Mouse (Mus musculus): Measurements from ENCODE around the gene Gpr84. TPM values are rescaled to one million over a fixed set of nuclear protein-coding genes. Genes with fewer than 3 reads are reported as not detected.

The Gpr84 gene
- total RNA-seq, 2 experiments from 2014 or later: 0.42 to 0.45 TPM

DNA sequence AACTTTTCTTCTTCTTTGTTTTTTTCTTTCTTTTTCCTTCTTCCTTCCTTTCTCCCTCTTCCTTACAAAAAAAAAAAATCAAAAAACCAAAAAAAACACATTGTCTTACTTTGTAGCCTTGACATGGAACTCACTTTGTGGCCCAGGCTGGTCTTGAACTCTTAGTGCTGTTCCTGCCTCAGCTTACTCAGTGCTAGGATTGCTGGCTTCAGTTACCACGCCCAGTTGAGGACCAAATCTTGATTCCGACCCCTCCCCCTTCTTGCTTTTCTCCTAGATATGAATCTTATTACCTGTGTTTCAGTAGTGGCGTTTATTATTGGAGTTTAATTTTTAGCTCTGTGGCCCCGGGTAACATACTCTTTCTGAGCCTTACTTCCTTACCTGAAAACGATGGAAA lies 51.2 kb downstream of the Gpr84 start:
- intact Hi-C loops (cut with DNase I): no loop called here

More for the DNA sequence above, 51.2 kb downstream of the Gpr84 start:
- no peak for DNase-seq (ENCODE audit: low spot score in 2 of 2)

Small RNAs within 50 kb of the gene (microRNA-seq; reads per million reads assigned to microRNA genes)
- gene Mir148b: 95.4 reads per million, percentile 55 among the genes with 10 or more reads in this experiment
- gene Mir6963: not detected

Other genes starting within 250 kb of the Gpr84 start
- gene Smug1, start 143.5 kb downstream of the Gpr84 start, total RNA-seq (2021): 10 to 100 TPM; 18.3 to 20.0 TPM
- gene Cbx5, start 70.8 kb downstream of the Gpr84 start, total RNA-seq (2021): 100 to 1,000 TPM; 158 to 174 TPM
- gene Hnrnpa1, start 70.2 kb downstream of the Gpr84 start, total RNA-seq (2021): 100 to 1,000 TPM; 199 to 232 TPM
- not detected for gene Nfe2, start 52.2 kb downstream of the Gpr84 start, total RNA-seq (2021)
- gene Copz1, start 37.9 kb downstream of the Gpr84 start, total RNA-seq (2021): 10 to 100 TPM; 87.8 to 95.9 TPM
- 10 to 100 TPM; 64.4 to 73.5 TPM for gene Zfp385a, start 29.5 kb upstream of the Gpr84 start, total RNA-seq (2021)
- 1 to 10 TPM; 2.8 to 4.3 TPM for gene Itga5, start 56.2 kb upstream of the Gpr84 start, total RNA-seq (2021)
- gene Gtsf1, start 119.9 kb upstream of the Gpr84 start, total RNA-seq (2021): under 1 TPM in 1 of 2 experiments, not detected in 1; 0.64 TPM
- not detected for gene Gtsf2, start 137.9 kb upstream of the Gpr84 start, total RNA-seq (2021)
- 1 to 10 TPM; 9.4 to 9.9 TPM for gene Nckap1l, start 143.2 kb upstream of the Gpr84 start, total RNA-seq (2021)
- gene Pde1b, start 192.4 kb upstream of the Gpr84 start, total RNA-seq (2021): 100 to 1,000 TPM; 160 to 189 TPM
- gene Ppp1r1a, start 227.4 kb upstream of the Gpr84 start, total RNA-seq (2021): 100 to 1,000 TPM; 148 to 164 TPM